Mouse (Mus musculus) CH12.LX (cell line): ENCODE measurements around the gene Ccdc36. TPM values are rescaled to one million over a fixed set of nuclear protein-coding genes. Genes with fewer than 3 reads are reported as not detected.

Experiments used
- DNase-seq: peaks from one replicate; pipeline ENCODE4 v3.0.0-alpha.2; 2013; ENCODE audit errors: extremely low read depth
- H3K27ac ChIP-seq: 2 replicates; pipeline ENCODE4 v1.5.1; 2012; ENCODE audit warnings: low read depth, mild to moderate bottlenecking, control low read depth, moderate library complexity; ENCODE audit not compliant: insufficient read depth
- H3K27me3 ChIP-seq: replicated peaks from 2 replicates; pipeline ENCODE3; 2012; ENCODE audit warnings: inconsistent platforms
- H3K36me3 ChIP-seq, 2 experiments: replicated peaks in 1 of 2; 2 replicates each; pipeline versions ENCODE3 to v1.6.1; 2012; ENCODE audit warnings: inconsistent platforms in 1 of 2, low read length in 1 of 2, mild to moderate bottlenecking in 1 of 2, mixed read lengths in 1 of 2, moderate library complexity in 1 of 2; ENCODE audit not compliant: control insufficient read depth in 1 of 2, insufficient read depth in 1 of 2
- H3K4me1 ChIP-seq, 2 experiments: 2 replicates each; pipeline ENCODE4 v1.6.1; 2012; ENCODE audit warnings: inconsistent platforms in 1 of 2, moderate library complexity in 1 of 2; ENCODE audit not compliant: insufficient read depth in 2 of 2, control insufficient read depth in 1 of 2
- H3K4me2 ChIP-seq: 2 replicates; pipeline ENCODE4 v1.6.1; 2012; ENCODE audit warnings: low read depth, mild to moderate bottlenecking, control low read depth; ENCODE audit not compliant: poor library complexity, insufficient read depth, severe bottlenecking
- H3K4me3 ChIP-seq, 3 experiments: fragments of 150-350 bp in 1 of 3; sonication (generic) in 1 of 3; replicated peaks in 1 of 3; 2 replicates each; pipeline versions ENCODE3 to v1.5.1; 2011 to 2012; ENCODE audit warnings: low read depth in 2 of 3, low read length in 2 of 3, mild to moderate bottlenecking in 2 of 3, moderate library complexity in 2 of 3, control low read depth in 1 of 3, improper control_type of control experiment in 1 of 3, inconsistent platforms in 1 of 3, mixed read lengths in 1 of 3; ENCODE audit not compliant: poor library complexity in 1 of 3
- H3K79me2 ChIP-seq: replicated peaks from 2 replicates; pipeline ENCODE4 v1.6.1; 2012; ENCODE audit warnings: mild to moderate bottlenecking, moderate library complexity; ENCODE audit not compliant: control insufficient read depth, poor library complexity, insufficient read depth, severe bottlenecking; ENCODE audit errors: extremely low read depth
- H3K9ac ChIP-seq: 2 replicates; pipeline ENCODE4 v1.6.1; 2012; ENCODE audit warnings: low read depth, mild to moderate bottlenecking, control low read depth, moderate library complexity; ENCODE audit not compliant: insufficient read depth
- H3K9me3 ChIP-seq: replicated peaks from 2 replicates; pipeline ENCODE3; 2012; ENCODE audit warnings: low read length, inconsistent platforms, mixed read lengths
- CHD1 ChIP-seq: IDR thresholded peaks from 2 replicates; pipeline ENCODE4 v1.6.1; 2012; ENCODE audit warnings: low read depth, low read length, improper control_type of control experiment, inconsistent platforms
- CHD2 ChIP-seq: IDR thresholded peaks from 2 replicates; pipeline ENCODE4 v1.6.1; 2011; ENCODE audit warnings: low read length, improper control_type of control experiment
- CTCF ChIP-seq, 2 experiments: IDR thresholded peaks in 1 of 2; conservative IDR thresholded peaks in 1 of 2; 2 replicates each; pipeline ENCODE4 v1.5.1; 2011 to 2012; ENCODE audit warnings: low read depth in 2 of 2, low read length in 2 of 2, improper control_type of control experiment in 1 of 2, inconsistent platforms in 1 of 2, mild to moderate bottlenecking in 1 of 2, moderate library complexity in 1 of 2
- E2F4 ChIP-seq: IDR thresholded peaks from 2 replicates; pipeline ENCODE4 v1.6.1; 2011; ENCODE audit warnings: low read depth, low read length, improper control_type of control experiment; ENCODE audit not compliant: insufficient replicate concordance
- JUN ChIP-seq: IDR thresholded peaks from 2 replicates; pipeline ENCODE4 v1.6.1; 2011; ENCODE audit warnings: low read depth, mild to moderate bottlenecking, low read length, improper control_type of control experiment, moderate library complexity; ENCODE audit not compliant: insufficient read depth
- JUND ChIP-seq: conservative IDR thresholded peaks from 2 replicates; pipeline ENCODE4 v1.6.1; 2011; ENCODE audit warnings: low read depth, low read length, improper control_type of control experiment
- MAZ ChIP-seq: IDR thresholded peaks from 2 replicates; pipeline ENCODE4 v1.6.1; 2012; ENCODE audit warnings: low read depth, mild to moderate bottlenecking, inconsistent platforms, low read length, improper control_type of control experiment, moderate library complexity
- MXI1 ChIP-seq: IDR thresholded peaks from 2 replicates; pipeline ENCODE4 v1.6.1; 2011; ENCODE audit warnings: mild to moderate bottlenecking, low read depth, low read length, improper control_type of control experiment
- NELFE ChIP-seq: IDR thresholded peaks from 2 replicates; pipeline ENCODE4 v1.6.1; 2011; ENCODE audit warnings: low read depth, low read length, improper control_type of control experiment
- POLR2A ChIP-seq: IDR thresholded peaks from 2 replicates; pipeline ENCODE4 v1.6.1; 2011; ENCODE audit warnings: low read depth, mild to moderate bottlenecking, improper control_type of control experiment, low read length
- RCOR1 ChIP-seq: conservative IDR thresholded peaks from 2 replicates; pipeline ENCODE4 v1.6.1; 2012; ENCODE audit warnings: low read depth, mild to moderate bottlenecking, inconsistent platforms, low read length, improper control_type of control experiment
- SMC3 ChIP-seq: IDR thresholded peaks from 2 replicates; pipeline ENCODE4 v1.6.1; 2011; ENCODE audit warnings: low read depth, low read length, improper control_type of control experiment
- TBP ChIP-seq: conservative IDR thresholded peaks from 2 replicates; pipeline ENCODE4 v1.6.1; 2011; ENCODE audit warnings: low read depth, low read length, improper control_type of control experiment
- UBTF ChIP-seq: IDR thresholded peaks from 2 replicates; pipeline ENCODE4 v1.6.1; 2012; ENCODE audit warnings: low read depth, mild to moderate bottlenecking, inconsistent platforms, low read length, improper control_type of control experiment, moderate library complexity
- ZMIZ1 ChIP-seq: IDR thresholded peaks from 2 replicates; pipeline ENCODE4 v1.6.1; 2012; ENCODE audit warnings: low read depth, mild to moderate bottlenecking, inconsistent platforms, low read length, improper control_type of control experiment
- dilution Hi-C: fragments of 300-500 bp; cut with MboI; formaldehyde crosslinking; loops from 2 replicates; pipeline ENCODE4 v1.14.3; 2020; ENCODE audit warnings: low sequenced_read_pairs; ENCODE audit not compliant: extremely low pct_unique_long_range_greater_than_20kb, extremely low pct_ligation_motif_present
- in situ Hi-C: fragments of 300-500 bp; cut with MboI; formaldehyde crosslinking; loops from 3 replicates; pipeline ENCODE4 v1.14.3; 2019; ENCODE audit warnings: low sequenced_read_pairs, low pct_ligation_motif_present, low pct_unique_long_range_greater_than_20kb, mixed read lengths
- polyA plus RNA-seq: library from polyadenylated mRNA; unstranded; fragments of >175 nt; gene quantifications from 2 replicates; pipeline ENCODE4 v1.2.1, GENCODE M21; 2012; ENCODE audit warnings: low read depth; ENCODE audit not compliant: insufficient read length
- total RNA-seq, 2 experiments: library from RNA; depleted of rRNA; stranded (reverse); fragments of 300-350 nt in 1 of 2; fragments of >200 nt in 1 of 2; gene quantifications; 2 replicates each; pipeline ENCODE4 v1.2.3; 2012 to 2014

Ccdc36 gene
- total and polyA plus RNA-seq, 3 experiments = 0.04 to 0.13 (median 0.13) TPM

- H3K4me3 ChIP-seq = no peak overlapping the region
- dilution Hi-C loops (no loop called here), in situ Hi-C loops (no loop called here)
- no peak overlapping the region for H3K9ac ChIP-seq
- peaks cover 0 to 6% of the 10 kb centered on the region in 2 experiments; a peak in 2 of 4 replicates for H3K4me1 ChIP-seq
- peaks cover 5% of the 10 kb centered on the region for H3K9me3 ChIP-seq
- H3K79me2 ChIP-seq = no peaks in the 10 kb centered on the region
- no peak for TF ChIP-seq UBTF
- TF ChIP-seq CHD1 = no peak
- TF ChIP-seq MXI1 = no peak
- no peak for TF ChIP-seq MAZ
- TF ChIP-seq POLR2A = no peak
- TF ChIP-seq SMC3 = no peak
- TF ChIP-seq ZMIZ1 = no peak
- H3K4me2 ChIP-seq = no peak overlapping the region
- peaks cover 40% of the 10 kb centered on the region for H3K27me3 ChIP-seq
- H3K36me3 ChIP-seq = no peaks in the 10 kb centered on the region
- H3K27ac ChIP-seq = no peak overlapping the region
- no peak for DNase-seq
Observed at GRCm38 (mm10) chr9:108439176-108439575, 10.9 kb upstream of the Ccdc36 start.

GRCm38 (mm10) chr9:108436182-108436581, 7.9 kb upstream of the Ccdc36 start, which contains the start of gene BC048562:
BC048562 (plus strand) TSS chr9:108436482.
- H3K36me3 ChIP-seq = no peaks in the 10 kb centered on the region
- H3K4me2 ChIP-seq = no peak within 1 kb of the TSS
- dilution Hi-C loops = no loop called here
- H3K27ac ChIP-seq = no peak within 1 kb of the TSS
- no peak for TF ChIP-seq CTCF (conservative IDR thresholded peaks at IDR 0.05 in 1 of 2, IDR thresholded peaks at IDR 0.05 in 1 of 2; ENCODE audit: low read depth in 2 of 2, low read length in 2 of 2)
- TF ChIP-seq, all 38 proteins: peak for 0
- Histone ChIP-seq H3K9me3 (peaks cover 5% of the 10 kb centered on the region), H3K9ac (no peak within 1 kb of the TSS), H3K4me3 (no peak within 1 kb of the TSS), H3K27me3 (peaks cover 40% of the 10 kb centered on the region), H3K4me1 (0 out of 4 replicates have a peak, but pooled peaks cover 0 to 2% of the 10 kb centered on the region in 2 experiments), H3K79me2 (no peaks in the 10 kb centered on the region)
- DNase-seq = no peak
- in situ Hi-C loops = no loop called here

GRCm38 (mm10) chr9:108431431-108432067, 3.3 kb upstream of the Ccdc36 start:
- H3K36me3 ChIP-seq = no peaks in the 10 kb centered on the region
- H3K4me2 ChIP-seq = no peak overlapping the region
- in situ Hi-C loops (no loop called here), dilution Hi-C loops (no loop called here)
- peaks cover 18% of the 10 kb centered on the region for H3K27me3 ChIP-seq
- H3K4me1 ChIP-seq = no peaks in the 10 kb centered on the region
- no peak overlapping the region for H3K9ac ChIP-seq
- H3K4me3 ChIP-seq = no peak overlapping the region
- H3K79me2 ChIP-seq = no peaks in the 10 kb centered on the region
- H3K9me3 ChIP-seq = peaks cover 5% of the 10 kb centered on the region
- TF ChIP-seq NELFE (no peak), CTCF (conservative IDR thresholded peaks at IDR 0.05 in 1 of 2, IDR thresholded peaks at IDR 0.05 in 1 of 2; ENCODE audit: low read depth in 2 of 2, low read length in 2 of 2) (no peak), JUN (no peak), POLR2A (no peak), CHD2 (no peak), TBP (no peak), RCOR1 (no peak), E2F4 (no peak), JUND (no peak)
- TF ChIP-seq, all 38 proteins: peak for 0
- no peak for DNase-seq
- H3K27ac ChIP-seq = no peak overlapping the region
